Mouse (Mus musculus) small intestine, adult 2 months (tissue): ENCODE measurements around the gene Lgals4. TPM values are rescaled to one million over a fixed set of nuclear protein-coding genes. Genes with fewer than 3 reads are reported as not detected.
A peak's percentile ranks its signal among the peaks of the same experiment; 100 is the strongest.
"Not testable (repeated sequence)": the region's sequence is repeated elsewhere in the genome, so short reads cannot be mapped to it uniquely, and the experiment has no call there.

Experiments used
- H3K27ac ChIP-seq: fragments of 200-500 bp; 2 replicates; pipeline ENCODE4 v1.5.1; 2012; ENCODE audit warnings: low read depth, low read length, control low read depth, inconsistent platforms; ENCODE audit not compliant: insufficient read depth
- H3K27me3 ChIP-seq: fragments of 200-500 bp; 2 replicates; pipeline ENCODE4 v1.6.1; 2012; ENCODE audit warnings: mild to moderate bottlenecking, moderate library complexity, low read length, inconsistent platforms; ENCODE audit not compliant: control insufficient read depth, insufficient read depth
- H3K36me3 ChIP-seq: fragments of 200-500 bp; 2 replicates; pipeline ENCODE4 v1.6.1; 2012; ENCODE audit warnings: mild to moderate bottlenecking, low read length, control low read depth, inconsistent platforms; ENCODE audit not compliant: control insufficient read depth, insufficient read depth
- H3K4me1 ChIP-seq: fragments of 200-500 bp; 2 replicates; pipeline ENCODE4 v1.6.1; 2012; ENCODE audit warnings: low read length, inconsistent platforms, mixed read lengths; ENCODE audit not compliant: control insufficient read depth, insufficient read depth, insufficient read length
- H3K4me3 ChIP-seq: fragments of 200-500 bp; 2 replicates; pipeline ENCODE4 v1.5.1; 2012; ENCODE audit warnings: low read depth, mild to moderate bottlenecking, control low read depth, inconsistent platforms, low read length, moderate library complexity
- CTCF ChIP-seq: fragments of 200-500 bp; IDR thresholded peaks from 2 replicates; pipeline ENCODE4 v1.5.1; 2012; ENCODE audit warnings: low read depth, mild to moderate bottlenecking, control low read depth, inconsistent platforms, low read length, moderate library complexity, mixed read lengths; ENCODE audit not compliant: insufficient replicate concordance, insufficient read length; ENCODE audit errors: extremely low read depth
- POLR2A ChIP-seq: fragments of 200-500 bp; IDR thresholded peaks from 2 replicates; pipeline ENCODE4 v1.6.1; 2012; ENCODE audit warnings: low read depth, mild to moderate bottlenecking, control low read depth, inconsistent platforms, low read length, moderate library complexity
- WGBS: fragments of 180-500 bp; shearing (Covaris S2); methylation state at CpG from one replicate; pipeline ENCODE4 v1.1.7; 2018; 5-methylcytosine and 5-hydroxymethylcytosine counted together
- polyA plus RNA-seq: library from polyadenylated mRNA; depleted of rRNA; stranded (reverse); fragments of >200 nt; gene quantifications from 2 replicates; pipeline ENCODE4 v1.2.3, GENCODE M21; 2012

Gene Lgals4
- polyA plus RNA-seq, 1 experiment, result 2,780 TPM

DNA sequence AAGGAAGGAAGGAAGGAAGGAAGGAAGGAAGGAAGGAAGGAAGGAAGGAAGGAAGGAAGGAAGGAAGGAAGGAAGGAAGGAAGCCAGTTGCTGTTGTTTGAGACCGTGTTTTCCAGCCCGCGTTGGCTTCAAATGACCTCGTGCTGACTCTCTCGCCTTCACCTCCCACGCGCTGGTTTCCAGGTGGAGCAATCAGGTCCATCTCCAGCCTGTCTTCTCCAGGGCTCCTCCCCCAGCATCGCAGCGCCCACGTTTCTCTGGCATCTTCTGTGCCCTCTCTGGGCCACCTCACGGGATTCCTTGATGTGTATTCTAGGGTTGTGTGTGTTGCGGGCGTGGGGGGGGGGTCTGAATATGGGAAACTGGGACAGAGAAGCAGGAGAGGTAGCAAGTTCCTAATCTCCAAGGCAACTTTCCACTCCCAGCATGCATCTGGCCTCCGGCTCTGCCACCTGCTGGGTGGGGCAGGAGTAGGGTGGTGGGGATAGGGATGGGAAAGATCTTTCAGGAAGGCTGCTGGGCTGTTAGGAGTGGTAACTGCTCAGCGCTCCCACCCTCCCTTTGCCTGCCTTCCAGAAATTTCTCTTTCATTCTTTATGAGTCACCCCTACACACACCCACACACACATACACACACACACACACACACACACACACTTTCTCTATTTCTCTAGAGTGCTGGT lies 29.3 kb downstream of the Lgals4 start:
- no peak overlapping the region for H3K27ac ChIP-seq
- no peak for TF ChIP-seq POLR2A
- no peak for TF ChIP-seq CTCF

DNA sequence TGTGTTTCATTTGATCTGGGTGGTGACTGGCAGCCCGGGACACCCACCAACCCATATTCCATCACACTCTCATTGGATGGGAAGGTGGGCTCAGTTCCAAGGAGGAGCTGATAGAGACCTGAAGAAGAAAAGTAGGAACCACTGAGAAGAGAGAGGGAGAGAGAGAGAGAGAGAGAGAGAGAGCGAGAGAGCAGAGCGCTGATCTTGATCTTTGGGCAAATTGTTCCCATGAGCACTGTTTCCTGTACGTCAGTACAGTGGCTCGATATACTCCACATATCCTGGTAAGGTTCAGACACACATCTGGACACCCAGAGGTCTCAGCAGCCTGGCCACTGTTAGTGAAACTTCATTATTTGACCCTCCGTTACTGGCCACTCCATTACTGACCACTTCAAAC lies 29.9 kb downstream of the Lgals4 start, which contains the start of gene Lgals7:
TSS of gene Lgals7 (plus strand) at position 314 of the 400 bp plus-strand sequence.
- H3K27me3 ChIP-seq, result no peaks in the 10 kb centered on the region
- TF ChIP-seq CTCF (no peak), POLR2A (no peak)
- H3K4me3 ChIP-seq, result 0 out of 2 replicates have a peak within 1 kb of the TSS, but pooled peaks have one; percentile 21
- no peak within 1 kb of the TSS for H3K27ac ChIP-seq
- no peaks in the 10 kb centered on the region for H3K36me3 ChIP-seq
- H3K4me1 ChIP-seq, result peaks cover 19% of the 10 kb centered on the region
- 73% methylated on average over 6 of the region's 6 CpGs for WGBS

More for the DNA sequence above, 29.3 kb downstream of the Lgals4 start:
- 0 out of 2 replicates have a peak overlapping the region, but pooled peaks have one; percentile 21 for H3K4me3 ChIP-seq
- no peaks in the 10 kb centered on the region for H3K27me3 ChIP-seq
- H3K4me1 ChIP-seq, result peaks cover 19% of the 10 kb centered on the region
- no peaks in the 10 kb centered on the region for H3K36me3 ChIP-seq
- 60% methylated on average over 15 of the region's 15 CpGs for WGBS

DNA sequence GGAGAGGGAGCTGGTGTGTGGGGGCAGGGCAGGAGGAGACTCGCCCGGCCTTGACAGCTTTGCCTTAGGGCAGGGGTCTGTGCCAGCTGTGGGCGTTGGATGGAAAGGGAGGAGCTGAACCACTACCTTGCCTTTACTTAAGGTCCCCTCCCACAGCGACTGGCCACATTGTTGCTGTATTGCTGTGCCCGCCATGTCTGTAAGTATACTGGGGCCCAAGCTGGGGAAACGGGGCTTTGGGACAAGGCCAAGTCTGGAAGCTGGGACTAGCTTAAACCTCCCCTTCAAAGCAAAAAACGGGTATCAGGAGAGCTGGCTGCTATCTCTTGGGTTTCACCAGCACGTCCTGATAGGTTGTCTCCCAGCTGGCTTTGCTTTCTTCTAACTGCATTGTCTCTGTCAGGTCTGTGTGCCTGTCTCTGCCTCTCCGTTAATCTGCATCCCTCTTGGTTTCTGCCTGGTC lies 30.7 kb downstream of the Lgals4 start:
- Histone ChIP-seq H3K27me3 (no peaks in the 10 kb centered on the region), H3K4me3 (no peak overlapping the region), H3K36me3 (no peaks in the 10 kb centered on the region), H3K27ac (no peak overlapping the region), H3K4me1 (peaks cover 19% of the 10 kb centered on the region)
- 65% methylated on average over 9 of the region's 9 CpGs for WGBS
- TF ChIP-seq CTCF, result no peak
- no peak for TF ChIP-seq POLR2A

DNA sequence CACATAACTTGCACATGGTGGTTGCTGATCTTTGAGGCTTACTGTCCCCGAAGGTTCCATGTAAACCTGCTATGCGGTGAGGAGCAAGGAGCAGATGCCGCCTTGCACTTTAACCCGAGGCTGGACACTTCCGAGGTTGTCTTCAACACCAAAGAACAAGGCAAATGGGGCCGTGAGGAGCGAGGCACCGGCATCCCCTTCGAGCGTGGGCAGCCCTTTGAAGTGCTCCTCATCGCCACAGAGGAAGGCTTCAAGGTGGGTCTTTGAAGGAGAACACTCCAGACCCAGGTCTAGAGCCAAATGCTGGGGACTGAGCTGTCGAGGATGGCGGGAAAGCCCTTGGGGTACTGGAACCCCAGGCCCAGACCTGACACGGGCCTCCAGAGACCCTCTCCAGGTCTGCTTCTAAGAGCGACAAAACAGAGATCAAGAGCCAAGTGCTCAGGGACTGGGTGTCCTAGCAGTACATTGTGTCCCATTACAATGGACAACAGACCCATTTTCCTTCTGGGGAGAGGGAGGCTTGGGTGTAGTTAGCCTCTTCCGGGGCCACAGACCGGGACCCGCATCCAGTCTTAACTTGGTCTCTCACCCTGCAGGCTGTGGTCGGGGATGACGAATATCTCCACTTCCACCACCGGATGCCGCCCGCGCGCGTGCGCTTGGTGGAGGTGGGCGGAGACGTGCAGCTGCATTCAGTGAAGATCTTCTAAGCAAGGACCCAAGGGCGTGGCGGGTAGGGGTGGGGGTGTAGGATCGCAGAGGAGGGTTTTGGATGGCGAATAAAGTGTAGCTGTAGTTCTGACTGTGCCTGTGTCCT lies 32.0 kb downstream of the Lgals4 start:
- H3K4me3 ChIP-seq, result peak overlapping the region; percentile 43
- H3K27ac ChIP-seq, result peak overlapping the region; percentile 15; the same call in 1 of the 2 replicates
- peak; percentile 18; the same call in 1 of the 2 replicates for TF ChIP-seq CTCF
- no peak; the same call in 1 of the 2 replicates for TF ChIP-seq POLR2A
- peaks cover 19% of the 10 kb centered on the region for H3K4me1 ChIP-seq
- WGBS, result 35% methylated on average over 33 of the region's 33 CpGs
- H3K27me3 ChIP-seq, result no peaks in the 10 kb centered on the region
- H3K36me3 ChIP-seq, result no peaks in the 10 kb centered on the region

DNA sequence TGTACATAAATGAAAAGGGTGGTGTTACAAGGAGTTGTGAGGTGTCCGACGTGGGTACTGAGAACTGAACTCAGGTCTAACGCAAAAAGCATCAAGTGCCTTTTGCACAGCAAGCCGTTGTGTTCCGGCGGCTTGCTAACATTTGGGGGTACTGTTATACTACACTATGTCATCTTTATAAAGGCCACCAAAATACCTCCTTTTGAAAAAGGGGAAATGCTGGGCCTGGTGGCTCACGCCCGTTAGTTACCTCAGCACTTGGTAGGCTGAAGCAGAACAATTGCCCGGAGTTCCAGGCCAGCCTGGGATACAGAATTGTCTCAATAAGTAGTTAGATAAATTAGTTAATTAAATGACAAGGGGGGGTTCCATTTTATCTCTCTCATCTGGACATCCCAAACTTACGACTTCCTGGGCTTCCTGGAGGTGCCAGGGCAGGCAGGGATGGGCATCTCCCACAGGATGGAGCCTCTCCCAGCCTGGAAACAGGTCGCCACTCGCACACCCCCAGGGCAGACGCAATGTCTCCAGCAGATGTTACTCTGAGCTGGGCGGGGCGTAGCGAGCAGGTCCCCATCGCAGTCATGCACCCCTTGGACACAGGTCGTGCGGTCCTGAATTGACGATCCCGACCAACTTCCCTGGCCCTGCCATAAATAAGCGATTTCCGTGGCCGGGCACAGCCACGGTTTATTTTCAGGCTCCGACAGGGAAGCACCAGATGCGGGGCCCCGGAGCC lies 33.3 kb downstream of the Lgals4 start:
- Histone ChIP-seq H3K4me3 (peak overlapping the region; percentile 31), H3K36me3 (no peaks in the 10 kb centered on the region), H3K27me3 (no peaks in the 10 kb centered on the region), H3K4me1 (peaks cover 19% of the 10 kb centered on the region), H3K27ac (peak overlapping the region; percentile 17; the same call in 1 of the 2 replicates)
- TF ChIP-seq CTCF, result no peak
- no peak for TF ChIP-seq POLR2A
- 76% methylated on average over 28 of the region's 28 CpGs for WGBS

DNA sequence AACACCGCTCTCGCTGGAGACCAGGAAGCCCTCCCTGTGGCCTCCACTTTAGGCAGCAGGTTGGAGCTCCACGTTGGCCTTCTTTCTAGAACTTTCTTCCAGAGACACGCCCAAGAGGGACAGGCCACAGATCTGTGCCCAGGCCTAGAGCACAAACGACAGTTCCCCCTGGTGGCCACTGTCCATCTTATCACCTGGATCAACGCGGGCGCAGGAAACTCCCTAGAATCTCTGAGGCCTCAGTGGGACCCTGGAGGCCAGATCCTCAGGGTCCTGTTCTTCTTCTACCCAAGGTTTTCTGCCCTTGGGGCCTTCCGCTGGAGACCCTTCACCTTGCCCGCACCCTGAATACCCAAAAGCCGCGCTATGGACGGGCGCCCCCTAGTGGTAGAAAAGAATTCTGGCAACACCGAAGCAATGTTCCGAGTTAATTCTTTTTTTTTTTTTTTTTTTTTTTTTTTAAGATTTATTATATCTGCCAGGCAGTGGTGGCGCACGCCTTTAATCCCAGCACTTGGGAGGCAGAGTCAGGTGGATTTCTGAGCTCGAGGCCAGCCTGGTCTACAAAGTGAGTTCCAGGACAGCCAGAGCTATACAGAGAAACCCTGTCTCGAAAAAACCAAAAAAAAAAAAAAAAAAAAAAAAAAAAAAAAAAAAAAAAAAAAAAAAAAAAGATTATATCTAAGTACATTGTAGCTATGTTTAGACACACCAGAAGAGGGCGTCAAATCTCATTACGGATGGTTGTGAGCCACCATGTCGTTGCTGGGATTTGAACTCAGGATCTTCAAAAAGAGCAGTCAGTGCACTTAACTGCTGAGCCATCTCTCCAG lies 34.1 kb downstream of the Lgals4 start:
- 13% methylated on average over 23 of the region's 23 CpGs for WGBS
- peaks cover 19% of the 10 kb centered on the region for H3K4me1 ChIP-seq
- not testable (repeated sequence) for H3K27me3 ChIP-seq, H3K36me3 ChIP-seq
- H3K27ac ChIP-seq, result peak overlapping the region; percentile 17; the same call in 1 of the 2 replicates
- TF ChIP-seq CTCF, result peak; percentile 99; the same call in 1 of the 2 replicates
- TF ChIP-seq POLR2A, result 0 out of 2 replicates have a peak, but pooled peaks have one; percentile 43
- H3K4me3 ChIP-seq, result peak overlapping the region; percentile 61
